ENCODE assay signal across 8 mouse cellular contexts in genomic region chr10:67285176-67285814, GRCm38 (mm10). TPM values are rescaled to one million over a fixed set of nuclear protein-coding genes. Genes with fewer than 3 reads are reported as not detected.
A peak's percentile ranks its signal among the peaks of the same experiment; 100 is the strongest.
DNase-seq lines count a peak whose midpoint lies in the region; ATAC-seq and TF ChIP-seq lines count a peak whose summit lies in the region.

Gene Nrbf2, minus strand, starts transcription at chr10:67285305.

- H3K9me3 ChIP-seq in ES-E14 (ENCODE audit: control insufficient read depth, insufficient read depth, low read depth, low read length), result no peaks in the 10 kb centered on the region
- no peaks in the 10 kb centered on the region for H3K9me3 ChIP-seq in forebrain, embryonic 16.5 days (ENCODE audit: control insufficient read depth, low read length)
- H3K9me3 ChIP-seq in lung, embryonic 14.5 days (ENCODE audit: low read depth, low read length), result no peaks in the 10 kb centered on the region

- in situ Hi-C loops in ES-E14 (cut with MboI; ENCODE audit: low sequenced_read_pairs in 2 of 2, unreplicated experiment in 2 of 2), result no loop called here

- ATAC-seq in forebrain, embryonic 16.5 days, result peak; percentile 96
- ATAC-seq in lung, embryonic 14.5 days (ENCODE audit: insufficient read depth), result peak; percentile 87

- H3K4me1 ChIP-seq in ES-E14 (ENCODE audit: control insufficient read depth in 2 of 2, insufficient read depth in 2 of 2, low read length in 2 of 2, poor library complexity in 1 of 2), result peaks cover 5 to 10% of the 10 kb centered on the region in 2 experiments; a peak in 2 of 4 replicates
- peaks cover 17% of the 10 kb centered on the region for H3K4me1 ChIP-seq in forebrain, embryonic 16.5 days (replicated peaks; ENCODE audit: control insufficient read depth, insufficient read depth, low read length)
- peaks cover 6% of the 10 kb centered on the region; the same call in 1 of the 2 replicates for H3K4me1 ChIP-seq in lung, embryonic 14.5 days (ENCODE audit: insufficient read depth)
- peaks cover 13% of the 10 kb centered on the region for H3K4me1 ChIP-seq in olfactory bulb, adult 2 months (ENCODE audit: control insufficient read depth, insufficient read depth, low read length)
- peaks cover 15% of the 10 kb centered on the region for H3K4me1 ChIP-seq in thymus, adult 2 months (replicated peaks; ENCODE audit: control insufficient read depth, insufficient read depth, low read length)

- intact Hi-C loops in heart, postnatal 36 days (cut with DNase I), result loop anchor here (5.0 kb wide), 1 partner anchor 98 kb away; no protein-coding TSS in a partner anchor

- DNase-seq in ES-E14 (ENCODE audit: low read depth, low spot score), result peak; percentile 91
- peak; percentile 87 for DNase-seq in cerebellum, adult 11-12 months
- DNase-seq in heart, postnatal 36 days, result peak; percentile 77 to 83
- peak; percentile 70 to 83 for DNase-seq in layer of hippocampus, adult 2 months (ENCODE audit: low spot score in 2 of 2)
- DNase-seq in lung, embryonic 14.5 days, result peak; percentile 97
- DNase-seq in thymus, adult 2 months, result peak; percentile 78

- no peaks in the 10 kb centered on the region for H3K27me3 ChIP-seq in forebrain, embryonic 16.5 days (replicated peaks; ENCODE audit: control insufficient read depth, insufficient read depth, low read length)
- no peaks in the 10 kb centered on the region for H3K27me3 ChIP-seq in lung, embryonic 14.5 days (ENCODE audit: insufficient read depth, low read length)
- H3K27me3 ChIP-seq in thymus, adult 2 months (ENCODE audit: control insufficient read depth, insufficient read depth, low read length), result no peaks in the 10 kb centered on the region

- TF ChIP-seq CTCF in layer of hippocampus, adult 2 months (conservative IDR thresholded peaks at IDR 0.05), result no peak
- TF ChIP-seq CTCF in lung, embryonic 14.5 days (IDR thresholded peaks at IDR 0.05; ENCODE audit: low read depth), result no peak
- no peak for TF ChIP-seq CTCF in olfactory bulb, adult 2 months (IDR thresholded peaks at IDR 0.05; ENCODE audit: insufficient read depth, low read depth, low read length)
- no peak for TF ChIP-seq CTCF in thymus, adult 2 months (IDR thresholded peaks at IDR 0.05; ENCODE audit: borderline replicate concordance, control insufficient read depth, extremely low read depth, insufficient read depth, low read length, poor library complexity)

- H3K9ac ChIP-seq in ES-E14 (ENCODE audit: insufficient read depth, low read depth, low read length, poor library complexity, severe bottlenecking), result peak within 1 kb of the TSS; percentile 91
- H3K9ac ChIP-seq in forebrain, embryonic 16.5 days (replicated peaks; ENCODE audit: low read depth, low read length), result peak within 1 kb of the TSS; percentile 79
- peak within 1 kb of the TSS; percentile 87 for H3K9ac ChIP-seq in lung, embryonic 14.5 days

- peak within 1 kb of the TSS; percentile 87 for H3K4me2 ChIP-seq in forebrain, embryonic 16.5 days (ENCODE audit: low read length)
- H3K4me2 ChIP-seq in lung, embryonic 14.5 days, result peak within 1 kb of the TSS; percentile 77

- H3K36me3 ChIP-seq in ES-E14 (ENCODE audit: control insufficient read depth, insufficient read depth, low read length, poor library complexity, severe bottlenecking), result no peaks in the 10 kb centered on the region
- H3K36me3 ChIP-seq in forebrain, embryonic 16.5 days (ENCODE audit: control insufficient read depth, insufficient read depth), result no peaks in the 10 kb centered on the region
- no peaks in the 10 kb centered on the region for H3K36me3 ChIP-seq in lung, embryonic 14.5 days (ENCODE audit: insufficient read depth)
- no peaks in the 10 kb centered on the region for H3K36me3 ChIP-seq in thymus, adult 2 months (ENCODE audit: control insufficient read depth, insufficient read depth, low read length)

- WGBS in forebrain, embryonic 16.5 days, result 3% methylated on average over 45 of the region's 52 CpGs
- 2% methylated on average over 46 of the region's 52 CpGs for WGBS in lung, embryonic 14.5 days
- WGBS in olfactory bulb, adult 2 months, result 3% methylated on average over 52 of the region's 52 CpGs
- 3% methylated on average over 52 of the region's 52 CpGs for WGBS in thymus, adult 2 months

- H3K27ac ChIP-seq in ES-E14 (ENCODE audit: insufficient read depth, low read depth, low read length, poor library complexity, severe bottlenecking), result peak within 1 kb of the TSS; percentile 23
- H3K27ac ChIP-seq in forebrain, embryonic 16.5 days (ENCODE audit: low read length), result peak within 1 kb of the TSS; percentile 69
- peak within 1 kb of the TSS; percentile 92 for H3K27ac ChIP-seq in layer of hippocampus, adult 2 months
- peak within 1 kb of the TSS; percentile 79 for H3K27ac ChIP-seq in lung, embryonic 14.5 days (ENCODE audit: low read depth)
- peak within 1 kb of the TSS; percentile 71 for H3K27ac ChIP-seq in olfactory bulb, adult 2 months (ENCODE audit: insufficient read depth, low read depth, low read length)
- H3K27ac ChIP-seq in thymus, adult 2 months (ENCODE audit: control insufficient read depth, insufficient read depth, low read length), result no peak within 1 kb of the TSS

- H3K4me3 ChIP-seq in ES-E14 (ENCODE audit: insufficient read depth in 1 of 2, low read depth in 1 of 2, low read length in 2 of 2, poor library complexity in 1 of 2, severe bottlenecking in 1 of 2), result peak within 1 kb of the TSS; percentile 87 to 96
- peak within 1 kb of the TSS; percentile 58 for H3K4me3 ChIP-seq in forebrain, embryonic 16.5 days (replicated peaks; ENCODE audit: low read length)
- H3K4me3 ChIP-seq in layer of hippocampus, adult 2 months, result peak within 1 kb of the TSS; percentile 64
- H3K4me3 ChIP-seq in lung, embryonic 14.5 days (ENCODE audit: low read depth, low read length), result peak within 1 kb of the TSS; percentile 91
- peak within 1 kb of the TSS; percentile 87 for H3K4me3 ChIP-seq in olfactory bulb, adult 2 months (ENCODE audit: insufficient read depth, low read depth, low read length)
- H3K4me3 ChIP-seq in thymus, adult 2 months (ENCODE audit: control insufficient read depth, insufficient read depth, low read length), result peak within 1 kb of the TSS; percentile 94

- TF ChIP-seq POLR2A in olfactory bulb, adult 2 months (IDR thresholded peaks at IDR 0.05; ENCODE audit: insufficient read depth, low read depth, low read length), result 0 out of 2 replicates have a peak, but pooled peaks have one; percentile 13
- 0 out of 2 replicates have a peak, but pooled peaks have one; percentile 45 for TF ChIP-seq POLR2A in thymus, adult 2 months (IDR thresholded peaks at IDR 0.05; ENCODE audit: control insufficient read depth, extremely low read depth, insufficient read depth, low read length, poor library complexity)

TF ChIP-seq in ES-E14, 5 proteins besides CTCF, POLR2A, EP300 and RAD21:
- no peak for TF ChIP-seq MAFK (IDR thresholded peaks at IDR 0.05; ENCODE audit: insufficient read depth, low read depth, low read length)
- TF ChIP-seq HCFC1 (IDR thresholded peaks at IDR 0.05; ENCODE audit: borderline replicate concordance, insufficient read depth, low read length), result no peak
- no peak for TF ChIP-seq ZC3H11A (IDR thresholded peaks at IDR 0.05; ENCODE audit: borderline replicate concordance, low read depth, low read length)
- no peak for TF ChIP-seq ZNF384 (IDR thresholded peaks at IDR 0.05; ENCODE audit: low read depth, low read length)
- TF ChIP-seq CHD2 (IDR thresholded peaks at IDR 0.05; ENCODE audit: low read depth, low read length), result peak; percentile 95

RNA-seq across cellular contexts. Expression of gene Nrbf2, which starts in this region (rescaled TPM):
- total RNA-seq in ES-E14 (2012; rRNA removed), result 12.9 and 15.3 TPM in 2 replicates
- 42.0 and 42.5 TPM in 2 replicates for polyA plus RNA-seq in forebrain, embryonic 16.5 days (2015; fragmentation: Nextera tagmentation; extraction: Ambion mirVana)
- total RNA-seq in heart, postnatal 36 days (2021), result 1 to 10 TPM; 8.4 to 10.0 TPM
- total RNA-seq in layer of hippocampus, adult 2 months (2021), result 10 to 100 TPM; 19.3 to 20.7 TPM
- 34.8 and 37.0 TPM in 2 replicates for polyA plus RNA-seq in lung, embryonic 14.5 days (2014; fragmentation: Nextera tagmentation; extraction: Ambion mirVana)
- not detected in 2 replicates for polyA plus RNA-seq in olfactory bulb, adult 2 months (2012; ENCODE audit: insufficient read depth, insufficient read length, low replicate concordance, missing spikeins)
- 8.7 and 11.2 TPM in 2 replicates for polyA plus RNA-seq in thymus, adult 2 months (2012; rRNA removed)
